Mouse (Mus musculus): ENCODE data around the gene Gtf3c6. TPM values are rescaled to one million over a fixed set of nuclear protein-coding genes. Genes with fewer than 3 reads are reported as not detected.

The Gtf3c6 gene
- polyA plus RNA-seq, 1 experiment = 5.1 TPM

DNA sequence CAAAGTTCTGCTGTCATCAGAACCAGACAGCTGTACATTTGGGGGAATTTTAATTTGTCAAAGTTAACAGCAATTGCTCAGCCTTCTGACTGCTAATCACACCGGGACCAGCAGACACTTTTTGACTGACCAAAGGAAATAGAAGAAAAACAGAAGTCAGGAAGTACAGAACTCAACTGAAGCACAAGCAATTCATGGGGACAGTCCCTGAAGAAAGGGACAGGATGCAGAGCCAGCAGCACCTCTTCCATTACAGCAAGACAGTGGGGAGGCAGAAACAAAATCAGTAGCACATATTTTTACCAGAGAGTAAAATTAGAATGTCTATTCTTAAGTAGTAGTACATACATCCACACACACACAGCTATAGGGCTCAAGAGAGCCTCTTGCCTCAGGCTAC is 28.9 kb upstream of the Gtf3c6 start:
- Histone ChIP-seq H3K27me3 (ENCODE audit: control insufficient read depth, insufficient read depth, low read length) (no peaks in the 10 kb centered on the region), H3K4me1 (ENCODE audit: control insufficient read depth, insufficient read depth, low read length) (peaks cover 9% of the 10 kb centered on the region), H3K36me3 (ENCODE audit: control insufficient read depth, insufficient read depth, low read length) (0 out of 2 replicates have a peak, but pooled peaks cover 1% of the 10 kb centered on the region), H3K27ac (ENCODE audit: control insufficient read depth, insufficient read depth, low read depth, low read length) (no peak overlapping the region), H3K4me3 (ENCODE audit: control insufficient read depth, low read depth, low read length) (no peak overlapping the region)
- TF ChIP-seq POLR2A (IDR thresholded peaks at IDR 0.05; ENCODE audit: control insufficient read depth, low read depth, low read length) = no peak
- TF ChIP-seq CTCF (IDR thresholded peaks at IDR 0.05; ENCODE audit: control insufficient read depth, insufficient read depth, insufficient replicate concordance, low read depth, low read length) = no peak

DNA sequence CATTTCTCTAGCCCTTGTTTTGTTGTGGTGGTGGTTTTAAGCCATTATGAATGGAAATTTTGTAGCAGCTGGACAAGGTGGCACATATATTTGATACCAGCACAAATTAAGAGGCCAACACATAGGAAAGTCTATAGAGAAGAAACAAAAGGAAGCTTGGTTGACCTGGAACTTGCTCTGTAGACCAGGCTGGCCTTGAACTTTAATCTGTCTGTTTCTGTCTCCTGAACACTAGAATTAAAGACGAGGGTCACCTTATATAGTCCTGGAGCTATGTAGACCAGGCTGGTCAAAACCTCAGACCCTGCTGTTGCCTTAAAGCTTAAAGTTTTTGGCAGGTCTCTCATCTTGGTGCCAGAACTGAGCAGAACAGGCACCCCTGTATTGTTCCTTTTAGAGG is 27.7 kb upstream of the Gtf3c6 start:
- no peaks in the 10 kb centered on the region for H3K36me3 ChIP-seq (ENCODE audit: control insufficient read depth, insufficient read depth, low read length)
- peaks cover 9% of the 10 kb centered on the region for H3K4me1 ChIP-seq (ENCODE audit: control insufficient read depth, insufficient read depth, low read length)
- H3K27me3 ChIP-seq (ENCODE audit: control insufficient read depth, insufficient read depth, low read length) = no peaks in the 10 kb centered on the region
- no peak overlapping the region for H3K4me3 ChIP-seq (ENCODE audit: control insufficient read depth, low read depth, low read length)
- TF ChIP-seq POLR2A (IDR thresholded peaks at IDR 0.05; ENCODE audit: control insufficient read depth, low read depth, low read length) (no peak), CTCF (IDR thresholded peaks at IDR 0.05; ENCODE audit: control insufficient read depth, insufficient read depth, insufficient replicate concordance, low read depth, low read length) (no peak)
- H3K27ac ChIP-seq (ENCODE audit: control insufficient read depth, insufficient read depth, low read depth, low read length) = no peak overlapping the region

DNA sequence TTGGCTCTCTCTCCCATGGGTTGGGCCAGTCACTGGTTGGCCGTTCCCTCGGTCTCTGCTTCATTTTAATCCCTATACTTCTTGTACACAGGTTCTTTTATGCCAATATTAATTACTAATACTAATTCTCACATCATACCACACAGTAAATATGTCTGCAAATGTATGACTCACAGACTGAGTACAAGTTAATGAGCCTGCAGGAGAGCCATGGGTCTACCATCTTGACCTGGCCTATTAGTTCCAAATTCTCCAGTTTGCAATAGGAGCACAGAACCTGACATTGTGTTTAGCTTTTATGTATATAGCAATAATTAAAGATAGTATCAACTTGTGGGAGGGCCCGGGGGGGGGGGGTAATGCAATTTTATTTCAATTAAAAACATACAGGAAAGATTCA is 27.1 kb upstream of the Gtf3c6 start:
- H3K27me3 ChIP-seq (ENCODE audit: control insufficient read depth, insufficient read depth, low read length) = no peaks in the 10 kb centered on the region
- H3K4me3 ChIP-seq (ENCODE audit: control insufficient read depth, low read depth, low read length) = peak overlapping the region; percentile 14
- H3K4me1 ChIP-seq (ENCODE audit: control insufficient read depth, insufficient read depth, low read length) = peaks cover 9% of the 10 kb centered on the region
- no peaks in the 10 kb centered on the region for H3K36me3 ChIP-seq (ENCODE audit: control insufficient read depth, insufficient read depth, low read length)
- TF ChIP-seq POLR2A (IDR thresholded peaks at IDR 0.05; ENCODE audit: control insufficient read depth, low read depth, low read length) (no peak), CTCF (IDR thresholded peaks at IDR 0.05; ENCODE audit: control insufficient read depth, insufficient read depth, insufficient replicate concordance, low read depth, low read length) (no peak)
- H3K27ac ChIP-seq (ENCODE audit: control insufficient read depth, insufficient read depth, low read depth, low read length) = no peak overlapping the region

DNA sequence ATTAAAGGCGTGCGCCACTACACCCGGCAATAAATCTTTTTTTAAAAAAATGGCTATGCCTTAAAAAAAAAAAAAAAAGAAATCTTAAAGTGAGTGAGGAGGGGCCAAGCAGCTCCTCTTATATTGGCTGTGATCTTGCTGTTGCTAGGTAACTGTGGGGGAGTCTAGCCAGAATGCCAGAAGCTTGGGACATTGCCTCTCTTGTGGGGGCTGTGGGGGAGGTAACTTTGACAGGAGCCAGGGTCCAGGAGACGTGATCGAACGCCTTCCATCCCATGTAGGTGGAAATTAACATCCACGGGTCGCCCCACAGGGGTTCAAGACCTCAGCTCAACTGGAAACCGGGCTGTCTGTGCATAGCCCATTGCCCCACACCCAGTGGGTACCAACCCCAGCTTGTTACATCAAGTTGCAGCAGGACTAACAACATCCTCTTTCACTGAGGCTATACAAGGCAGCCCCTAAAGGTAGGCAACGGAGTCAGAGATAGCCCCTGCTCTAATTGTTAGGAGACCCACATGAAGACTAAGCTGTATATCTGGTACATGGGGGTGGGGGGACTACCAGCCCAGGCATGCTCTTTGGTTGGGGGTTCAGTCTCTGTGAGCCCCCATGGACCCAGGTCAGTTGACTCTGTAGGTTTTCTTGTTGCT is 26.4 kb upstream of the Gtf3c6 start:
- Histone ChIP-seq H3K27me3 (ENCODE audit: control insufficient read depth, insufficient read depth, low read length) (no peaks in the 10 kb centered on the region), H3K4me3 (ENCODE audit: control insufficient read depth, low read depth, low read length) (no peak overlapping the region), H3K4me1 (ENCODE audit: control insufficient read depth, insufficient read depth, low read length) (peaks cover 9% of the 10 kb centered on the region), H3K36me3 (ENCODE audit: control insufficient read depth, insufficient read depth, low read length) (no peaks in the 10 kb centered on the region), H3K27ac (ENCODE audit: control insufficient read depth, insufficient read depth, low read depth, low read length) (no peak overlapping the region)
- TF ChIP-seq POLR2A (IDR thresholded peaks at IDR 0.05; ENCODE audit: control insufficient read depth, low read depth, low read length) (no peak), CTCF (IDR thresholded peaks at IDR 0.05; ENCODE audit: control insufficient read depth, insufficient read depth, insufficient replicate concordance, low read depth, low read length) (no peak)

DNA sequence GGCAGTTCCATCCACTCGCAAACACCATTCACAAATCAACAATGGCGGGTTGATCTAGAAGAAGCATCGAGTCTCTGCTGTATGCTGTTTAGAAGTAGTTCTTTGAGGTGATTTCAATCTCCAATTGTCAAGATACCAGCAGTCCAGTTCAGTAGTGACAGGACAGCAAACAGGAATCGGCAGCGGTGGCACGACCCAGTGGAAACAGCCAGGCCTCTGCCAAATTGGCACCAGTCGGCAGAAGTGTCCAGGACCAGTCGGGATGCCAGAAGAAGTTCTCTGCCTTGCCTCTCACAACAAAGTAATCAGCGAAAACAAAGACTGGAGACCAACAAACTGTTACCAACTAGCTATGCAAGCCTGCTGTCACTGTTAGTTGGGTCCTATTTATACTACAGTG is 25.7 kb upstream of the Gtf3c6 start:
- no peaks in the 10 kb centered on the region for H3K27me3 ChIP-seq (ENCODE audit: control insufficient read depth, insufficient read depth, low read length)
- TF ChIP-seq POLR2A (IDR thresholded peaks at IDR 0.05; ENCODE audit: control insufficient read depth, low read depth, low read length) (no peak), CTCF (IDR thresholded peaks at IDR 0.05; ENCODE audit: control insufficient read depth, insufficient read depth, insufficient replicate concordance, low read depth, low read length) (no peak)
- peaks cover 9% of the 10 kb centered on the region for H3K4me1 ChIP-seq (ENCODE audit: control insufficient read depth, insufficient read depth, low read length)
- H3K27ac ChIP-seq (ENCODE audit: control insufficient read depth, insufficient read depth, low read depth, low read length) = no peak overlapping the region
- no peaks in the 10 kb centered on the region for H3K36me3 ChIP-seq (ENCODE audit: control insufficient read depth, insufficient read depth, low read length)
- H3K4me3 ChIP-seq (ENCODE audit: control insufficient read depth, low read depth, low read length) = no peak overlapping the region

DNA sequence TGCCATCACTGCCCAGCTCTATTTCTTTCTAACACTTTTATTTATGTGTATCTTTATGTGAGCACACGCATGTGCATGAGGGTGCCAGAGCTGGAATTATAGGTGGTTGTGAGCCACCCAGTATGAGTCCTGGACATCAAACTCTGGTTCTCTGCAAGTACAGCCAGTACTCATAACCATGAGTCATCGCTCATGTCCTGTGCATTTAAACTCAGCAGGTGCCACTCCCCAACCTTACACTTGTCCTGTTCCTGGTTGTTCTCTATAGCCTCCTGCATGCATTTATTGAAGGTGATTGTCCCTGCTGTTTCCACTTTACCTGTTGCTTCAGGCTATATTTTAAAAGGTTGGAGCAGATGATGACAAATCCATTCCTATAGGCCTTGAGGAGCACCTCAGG is 23.7 kb upstream of the Gtf3c6 start:
- no peak overlapping the region for H3K4me3 ChIP-seq (ENCODE audit: control insufficient read depth, low read depth, low read length)
- H3K27me3 ChIP-seq (ENCODE audit: control insufficient read depth, insufficient read depth, low read length) = no peaks in the 10 kb centered on the region
- no peak overlapping the region for H3K27ac ChIP-seq (ENCODE audit: control insufficient read depth, insufficient read depth, low read depth, low read length)
- no peaks in the 10 kb centered on the region for H3K36me3 ChIP-seq (ENCODE audit: control insufficient read depth, insufficient read depth, low read length)
- no peak for TF ChIP-seq POLR2A (IDR thresholded peaks at IDR 0.05; ENCODE audit: control insufficient read depth, low read depth, low read length)
- no peak for TF ChIP-seq CTCF (IDR thresholded peaks at IDR 0.05; ENCODE audit: control insufficient read depth, insufficient read depth, insufficient replicate concordance, low read depth, low read length)
- H3K4me1 ChIP-seq (ENCODE audit: control insufficient read depth, insufficient read depth, low read length) = peaks cover 9% of the 10 kb centered on the region

DNA sequence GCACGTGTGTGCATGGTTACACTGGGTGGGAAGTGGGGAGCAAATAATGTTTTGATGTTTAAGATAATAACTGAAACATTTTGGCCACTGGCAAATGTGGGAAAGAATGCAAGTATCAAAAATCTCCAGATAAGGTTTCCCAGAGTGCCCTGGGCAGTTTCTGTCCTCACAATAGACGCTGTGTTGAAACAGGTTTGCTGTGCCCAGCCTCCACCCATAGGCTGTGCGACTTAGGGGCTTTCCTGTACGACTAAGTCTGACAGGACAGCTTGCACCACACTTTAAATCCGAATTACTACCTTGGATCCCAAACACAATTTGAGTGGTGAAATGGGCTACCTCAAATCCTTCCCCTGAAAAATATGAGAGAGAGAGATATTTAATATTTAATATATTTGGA is 20.4 kb upstream of the Gtf3c6 start:
- H3K36me3 ChIP-seq (ENCODE audit: control insufficient read depth, insufficient read depth, low read length) = no peaks in the 10 kb centered on the region
- H3K27me3 ChIP-seq (ENCODE audit: control insufficient read depth, insufficient read depth, low read length) = no peaks in the 10 kb centered on the region
- no peak overlapping the region for H3K27ac ChIP-seq (ENCODE audit: control insufficient read depth, insufficient read depth, low read depth, low read length)
- TF ChIP-seq POLR2A (IDR thresholded peaks at IDR 0.05; ENCODE audit: control insufficient read depth, low read depth, low read length) = no peak
- TF ChIP-seq CTCF (IDR thresholded peaks at IDR 0.05; ENCODE audit: control insufficient read depth, insufficient read depth, insufficient replicate concordance, low read depth, low read length) = no peak
- no peak overlapping the region for H3K4me3 ChIP-seq (ENCODE audit: control insufficient read depth, low read depth, low read length)
- no peaks in the 10 kb centered on the region for H3K4me1 ChIP-seq (ENCODE audit: control insufficient read depth, insufficient read depth, low read length)
